In the genomic region with DNA sequence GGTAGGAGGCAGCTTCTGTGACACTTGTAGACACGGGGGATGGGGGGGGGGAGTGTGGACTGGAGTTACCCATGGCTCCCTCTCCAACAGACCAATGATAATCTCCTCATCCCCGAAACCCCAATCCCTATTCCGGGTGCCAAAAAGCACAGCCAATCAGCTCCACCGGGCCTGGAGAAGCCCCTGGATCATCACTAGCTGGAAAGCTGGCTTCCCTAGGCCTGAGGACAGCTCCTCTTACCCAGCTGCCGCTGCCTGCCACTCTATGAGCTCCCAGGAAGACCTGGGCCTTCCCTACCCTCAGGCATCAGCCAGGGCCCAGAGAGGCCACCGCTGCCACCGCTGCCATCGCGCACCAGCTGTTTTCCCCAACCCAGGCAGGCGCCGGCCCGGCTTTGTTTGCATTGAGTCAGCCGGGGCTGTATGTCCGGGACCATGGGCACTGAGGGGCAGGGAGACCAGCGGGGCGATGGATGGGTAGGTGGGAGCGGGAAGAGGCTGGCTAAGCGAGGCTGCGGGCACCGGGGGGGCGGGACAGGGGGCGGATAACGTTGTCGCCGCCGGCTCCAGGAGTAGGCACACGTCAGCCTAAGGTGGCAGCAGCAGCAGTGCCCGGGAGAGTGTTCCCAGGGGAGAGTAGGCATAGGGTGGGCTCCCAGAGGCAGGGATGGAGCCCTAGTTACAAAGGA, we compare ENCODE assay signal across 9 mouse cellular contexts. TPM values are rescaled to one million over a fixed set of nuclear protein-coding genes. Genes with fewer than 3 reads are reported as not detected.
DNase-seq lines count a peak whose midpoint lies in the region; ATAC-seq lines count a peak whose summit lies in the region.
"Had no signal": no experiment of that assay in that cellular context is flagged by ENCODE, and none has a peak within 500 bp of the region (broad histone marks: within the 10 kb centered on the region; RNA-seq: fewer than 3 reads in every experiment).

No protein-coding gene starts in this region.

- WGBS in kidney, embryonic 15.5 days, result 4% methylated on average over 28 of the region's 28 CpGs
- WGBS in embryonic facial prominence, embryonic 14.5 days, result 3% methylated on average over 20 of the region's 28 CpGs
- WGBS in intestine, embryonic 14.5 days, result 4% methylated on average over 28 of the region's 28 CpGs
- 6% methylated on average over 28 of the region's 28 CpGs for WGBS in liver, embryonic 16.5 days (ENCODE audit: insufficient replicate concordance)
- 5% methylated on average over 28 of the region's 28 CpGs for WGBS in stomach, embryonic 16.5 days

- peak overlapping the region; percentile 50 for H3K9ac ChIP-seq in kidney, embryonic 15.5 days
- H3K9ac ChIP-seq in embryonic facial prominence, embryonic 14.5 days (ENCODE audit: low read depth, low read length), result peak overlapping the region; percentile 62
- H3K9ac ChIP-seq in intestine, embryonic 14.5 days (ENCODE audit: low read length), result peak overlapping the region; percentile 38
- peak overlapping the region; percentile 14; the same call in 1 of the 2 replicates for H3K9ac ChIP-seq in liver, embryonic 16.5 days (ENCODE audit: low read depth, low read length)
- peak overlapping the region; percentile 77 for H3K9ac ChIP-seq in stomach, embryonic 16.5 days (ENCODE audit: low read length)

- H3K4me1 ChIP-seq in kidney, embryonic 15.5 days, result peaks cover 25% of the 10 kb centered on the region
- H3K4me1 ChIP-seq in embryonic facial prominence, embryonic 14.5 days (ENCODE audit: control insufficient read depth, insufficient read depth, low read length), result peaks cover 12% of the 10 kb centered on the region; the same call in 1 of the 2 replicates
- peaks cover 3% of the 10 kb centered on the region; the same call in 1 of the 2 replicates for H3K4me1 ChIP-seq in intestine, embryonic 14.5 days (replicated peaks; ENCODE audit: control insufficient read depth, insufficient read depth, low read length)
- peaks cover 4% of the 10 kb centered on the region for H3K4me1 ChIP-seq in liver, embryonic 16.5 days (ENCODE audit: control insufficient read depth, low read depth, low read length)
- H3K4me1 ChIP-seq in stomach, embryonic 16.5 days (ENCODE audit: control insufficient read depth, insufficient read depth, low read length), result peaks cover 33% of the 10 kb centered on the region

- peak; percentile 32 for ATAC-seq in kidney, embryonic 15.5 days (replicated peaks; ENCODE audit: low FRiP score)
- ATAC-seq in embryonic facial prominence, embryonic 14.5 days (ENCODE audit: low read depth), result peak; percentile 38; the same call in 1 of the 2 replicates
- ATAC-seq in intestine, embryonic 14.5 days (replicated peaks; ENCODE audit: low FRiP score, low TSS enrichment, low read depth), result peak; percentile 38; the same call in 1 of the 2 replicates
- ATAC-seq in liver, embryonic 16.5 days (ENCODE audit: low read depth), result no peak
- ATAC-seq in stomach, embryonic 16.5 days (ENCODE audit: insufficient read depth, low FRiP score), result no peak
- no peak for ATAC-seq in megakaryocyte progenitor cell, adult 5-6 weeks (replicated peaks; ENCODE audit: poor library complexity)

- peak overlapping the region; percentile 96 for H3K4me2 ChIP-seq in kidney, embryonic 15.5 days
- H3K4me2 ChIP-seq in embryonic facial prominence, embryonic 14.5 days (ENCODE audit: low read depth, low read length), result peak overlapping the region; percentile 79
- peak overlapping the region; percentile 75 for H3K4me2 ChIP-seq in intestine, embryonic 14.5 days (ENCODE audit: low read length)
- peak overlapping the region; percentile 65 for H3K4me2 ChIP-seq in liver, embryonic 16.5 days (ENCODE audit: low read depth, low read length)
- peak overlapping the region; percentile 82 for H3K4me2 ChIP-seq in stomach, embryonic 16.5 days (ENCODE audit: low read depth, low read length)

- H3K4me3 ChIP-seq in kidney, embryonic 15.5 days (replicated peaks), result peak overlapping the region; percentile 60
- H3K4me3 ChIP-seq in embryonic facial prominence, embryonic 14.5 days (ENCODE audit: low read depth, low read length), result peak overlapping the region; percentile 46
- peak overlapping the region; percentile 40 for H3K4me3 ChIP-seq in intestine, embryonic 14.5 days (ENCODE audit: low read depth, low read length)
- peak overlapping the region; percentile 47 for H3K4me3 ChIP-seq in liver, embryonic 16.5 days (ENCODE audit: low read depth, low read length)
- peak overlapping the region; percentile 63 for H3K4me3 ChIP-seq in stomach, embryonic 16.5 days (replicated peaks; ENCODE audit: low read length)

- DNase-seq in kidney, postnatal 14 days, result no peak
- DNase-seq in NIH3T3 (ENCODE audit: low read depth), result peak; percentile 41
- no peak for DNase-seq in embryonic facial prominence, embryonic 14.5 days (ENCODE audit: low spot score)
- no peak for DNase-seq in intestine, embryonic 14.5 days (ENCODE audit: low spot score)

- H3K27me3 ChIP-seq in kidney, embryonic 15.5 days, result peaks cover 66% of the 10 kb centered on the region
- H3K27me3 ChIP-seq in embryonic facial prominence, embryonic 14.5 days (replicated peaks; ENCODE audit: control insufficient read depth, insufficient read depth, low read length), result peaks cover 47% of the 10 kb centered on the region
- H3K27me3 ChIP-seq in intestine, embryonic 14.5 days (replicated peaks; ENCODE audit: control insufficient read depth, insufficient read depth, low read length), result peaks cover 33% of the 10 kb centered on the region
- H3K27me3 ChIP-seq in liver, embryonic 16.5 days (ENCODE audit: control insufficient read depth, insufficient read depth, low read depth, low read length), result peaks cover 37% of the 10 kb centered on the region
- H3K27me3 ChIP-seq in stomach, embryonic 16.5 days (ENCODE audit: control insufficient read depth, insufficient read depth, low read length), result peaks cover 15% of the 10 kb centered on the region

- H3K36me3 ChIP-seq in kidney, embryonic 15.5 days, result no peaks in the 10 kb centered on the region
- no peaks in the 10 kb centered on the region for H3K36me3 ChIP-seq in embryonic facial prominence, embryonic 14.5 days (ENCODE audit: control insufficient read depth, insufficient read depth, low read length)
- H3K36me3 ChIP-seq in intestine, embryonic 14.5 days (ENCODE audit: control insufficient read depth, insufficient read depth, low read length), result no peaks in the 10 kb centered on the region
- no peaks in the 10 kb centered on the region for H3K36me3 ChIP-seq in liver, embryonic 16.5 days (ENCODE audit: control insufficient read depth, insufficient read depth)
- no peaks in the 10 kb centered on the region for H3K36me3 ChIP-seq in stomach, embryonic 16.5 days (ENCODE audit: control insufficient read depth, insufficient read depth, low read length)

- no peaks in the 10 kb centered on the region for H3K9me3 ChIP-seq in kidney, embryonic 15.5 days (replicated peaks)
- H3K9me3 ChIP-seq in embryonic facial prominence, embryonic 14.5 days (ENCODE audit: control insufficient read depth, low read length), result no peaks in the 10 kb centered on the region
- no peaks in the 10 kb centered on the region for H3K9me3 ChIP-seq in intestine, embryonic 14.5 days (ENCODE audit: control insufficient read depth, low read length)
- H3K9me3 ChIP-seq in liver, embryonic 16.5 days (replicated peaks; ENCODE audit: control insufficient read depth, low read length), result no peaks in the 10 kb centered on the region
- no peaks in the 10 kb centered on the region for H3K9me3 ChIP-seq in stomach, embryonic 16.5 days (replicated peaks; ENCODE audit: control insufficient read depth, low read length)

- H3K27ac ChIP-seq in kidney, embryonic 15.5 days, result no peak overlapping the region
- no peak overlapping the region for H3K27ac ChIP-seq in embryonic facial prominence, embryonic 14.5 days (replicated peaks; ENCODE audit: low read depth, low read length)
- no peak overlapping the region for H3K27ac ChIP-seq in intestine, embryonic 14.5 days (ENCODE audit: low read depth)
- no peak overlapping the region for H3K27ac ChIP-seq in liver, embryonic 16.5 days (ENCODE audit: low read length)
- H3K27ac ChIP-seq in stomach, embryonic 16.5 days (ENCODE audit: low read length), result peak overlapping the region; percentile 62

RNA-seq across cellular contexts. Expression of gene Hid1, which starts 0.7 kb away (rescaled TPM):
- polyA plus RNA-seq in kidney, embryonic 15.5 days (2015; fragmentation: Nextera tagmentation; extraction: Ambion mirVana), result 6.7 and 8.1 TPM in 2 replicates
- 10.3 and 10.5 TPM in 2 replicates for polyA plus RNA-seq in embryonic facial prominence, embryonic 14.5 days (2014; fragmentation: Nextera tagmentation; extraction: Ambion mirVana)
- polyA plus RNA-seq in intestine, embryonic 14.5 days (2014; fragmentation: Nextera tagmentation; extraction: Ambion mirVana), result 11.5 and 14.4 TPM in 2 replicates
- polyA plus RNA-seq in liver, embryonic 16.5 days (2015; fragmentation: Nextera tagmentation; extraction: Ambion mirVana), result 1.3 and 1.9 TPM in 2 replicates
- 44.0 and 46.2 TPM in 2 replicates for polyA plus RNA-seq in stomach, embryonic 16.5 days (2015; fragmentation: Nextera tagmentation; extraction: Ambion mirVana)
- 0.52 and 0.81 TPM in 2 replicates for total RNA-seq in megakaryocyte progenitor cell, adult 5-6 weeks (2015)
- 0.10 TPM in 1 of 2 replicates, not detected in the other for total RNA-seq in megakaryocyte progenitor cell, adult 5-6 weeks (2017)

RNA-seq across cellular contexts. Expression of gene Cdr2l, which starts 14.9 kb away (rescaled TPM):
- 10.6 and 10.7 TPM in 2 replicates for polyA plus RNA-seq in kidney, embryonic 15.5 days (2015; fragmentation: Nextera tagmentation; extraction: Ambion mirVana)
- 11.7 and 12.3 TPM in 2 replicates for polyA plus RNA-seq in embryonic facial prominence, embryonic 14.5 days (2014; fragmentation: Nextera tagmentation; extraction: Ambion mirVana)
- polyA plus RNA-seq in intestine, embryonic 14.5 days (2014; fragmentation: Nextera tagmentation; extraction: Ambion mirVana), result 10.6 and 11.6 TPM in 2 replicates
- polyA plus RNA-seq in liver, embryonic 16.5 days (2015; fragmentation: Nextera tagmentation; extraction: Ambion mirVana), result 0.95 and 1.3 TPM in 2 replicates
- 6.1 and 6.6 TPM in 2 replicates for polyA plus RNA-seq in stomach, embryonic 16.5 days (2015; fragmentation: Nextera tagmentation; extraction: Ambion mirVana)
- total RNA-seq in megakaryocyte progenitor cell, adult 5-6 weeks (2015), result 0.20 and 0.42 TPM in 2 replicates
- total RNA-seq in megakaryocyte progenitor cell, adult 5-6 weeks (2017), result 0.08 and 0.34 TPM in 2 replicates

RNA-seq across cellular contexts. Expression of gene Otop3, which starts 32.3 kb away (rescaled TPM):
- not detected in 2 replicates for polyA plus RNA-seq in kidney, embryonic 15.5 days (2015; fragmentation: Nextera tagmentation; extraction: Ambion mirVana)
- polyA plus RNA-seq in embryonic facial prominence, embryonic 14.5 days (2014; fragmentation: Nextera tagmentation; extraction: Ambion mirVana), result 0.21 TPM in 1 of 2 replicates, not detected in the other
- 0.36 and 0.65 TPM in 2 replicates for polyA plus RNA-seq in intestine, embryonic 14.5 days (2014; fragmentation: Nextera tagmentation; extraction: Ambion mirVana)
- 0.11 TPM in 1 of 2 replicates, not detected in the other for polyA plus RNA-seq in liver, embryonic 16.5 days (2015; fragmentation: Nextera tagmentation; extraction: Ambion mirVana)
- 4.6 and 8.4 TPM in 2 replicates for polyA plus RNA-seq in stomach, embryonic 16.5 days (2015; fragmentation: Nextera tagmentation; extraction: Ambion mirVana)
- not detected in 2 replicates for total RNA-seq in megakaryocyte progenitor cell, adult 5-6 weeks (2015)
- total RNA-seq in megakaryocyte progenitor cell, adult 5-6 weeks (2017), result not detected in 2 replicates
- total RNA-seq: adrenal gland, postnatal 36 days had no signal

RNA-seq across cellular contexts. Expression of gene Mrpl58, which starts 36.7 kb away (rescaled TPM):
- polyA plus RNA-seq in kidney, embryonic 15.5 days (2015; fragmentation: Nextera tagmentation; extraction: Ambion mirVana), result 204 and 209 TPM in 2 replicates
- polyA plus RNA-seq in embryonic facial prominence, embryonic 14.5 days (2014; fragmentation: Nextera tagmentation; extraction: Ambion mirVana), result 175 and 185 TPM in 2 replicates
- 218 and 224 TPM in 2 replicates for polyA plus RNA-seq in intestine, embryonic 14.5 days (2014; fragmentation: Nextera tagmentation; extraction: Ambion mirVana)
- polyA plus RNA-seq in liver, embryonic 16.5 days (2015; fragmentation: Nextera tagmentation; extraction: Ambion mirVana), result 68.8 and 71.7 TPM in 2 replicates
- polyA plus RNA-seq in stomach, embryonic 16.5 days (2015; fragmentation: Nextera tagmentation; extraction: Ambion mirVana), result 160 and 162 TPM in 2 replicates
- total RNA-seq in megakaryocyte progenitor cell, adult 5-6 weeks (2015), result 83.4 and 98.3 TPM in 2 replicates
- 81.1 and 96.4 TPM in 2 replicates for total RNA-seq in megakaryocyte progenitor cell, adult 5-6 weeks (2017)

RNA-seq across cellular contexts. Expression of gene Ush1g, which starts 45.0 kb away (rescaled TPM):
- not detected in 2 replicates for polyA plus RNA-seq in kidney, embryonic 15.5 days (2015; fragmentation: Nextera tagmentation; extraction: Ambion mirVana)
- not detected in 2 replicates for polyA plus RNA-seq in embryonic facial prominence, embryonic 14.5 days (2014; fragmentation: Nextera tagmentation; extraction: Ambion mirVana)
- polyA plus RNA-seq in intestine, embryonic 14.5 days (2014; fragmentation: Nextera tagmentation; extraction: Ambion mirVana), result 0.14 TPM in 1 of 2 replicates, not detected in the other
- 0.09 and 0.13 TPM in 2 replicates for polyA plus RNA-seq in liver, embryonic 16.5 days (2015; fragmentation: Nextera tagmentation; extraction: Ambion mirVana)
- 0.62 and 0.76 TPM in 2 replicates for polyA plus RNA-seq in stomach, embryonic 16.5 days (2015; fragmentation: Nextera tagmentation; extraction: Ambion mirVana)
- not detected in 2 replicates for total RNA-seq in megakaryocyte progenitor cell, adult 5-6 weeks (2015)
- not detected in 2 replicates for total RNA-seq in megakaryocyte progenitor cell, adult 5-6 weeks (2017)

Comparison
In these comparisons a context has a peak if more than half of its experiments do, and no peak if none do; other contexts are left out.
1. ATAC-seq: peak in kidney, embryonic 15.5 days (single experiment), embryonic facial prominence, embryonic 14.5 days (single experiment) and intestine, embryonic 14.5 days (single experiment); none in liver, embryonic 16.5 days (single experiment), stomach, embryonic 16.5 days (single experiment) and megakaryocyte progenitor cell, adult 5-6 weeks (single experiment).
2. H3K9ac ChIP-seq: peak in every context shown above with its lines; median percentile 77 in stomach, embryonic 16.5 days; 62 in embryonic facial prominence, embryonic 14.5 days; 50 in kidney, embryonic 15.5 days; 38 in intestine, embryonic 14.5 days; 14 in liver, embryonic 16.5 days.
3. Peak in every context shown above with its lines, with median percentiles within 50 percentile points of each other: H3K4me2 ChIP-seq and H3K4me3 ChIP-seq.